Mouse (Mus musculus) ES-Bruce4 (cell line): Measurements from ENCODE around the gene Gm20379.

Experiments
- CTCF ChIP-seq: IDR thresholded peaks from one replicate; pipeline ENCODE4 v1.8.1; 2011; ENCODE audit warnings: low read depth, low read length
- EP300 ChIP-seq: IDR thresholded peaks from 2 replicates; pipeline ENCODE4 v1.6.1; 2011; ENCODE audit warnings: low read depth, low read length; ENCODE audit not compliant: insufficient read depth

DNA sequence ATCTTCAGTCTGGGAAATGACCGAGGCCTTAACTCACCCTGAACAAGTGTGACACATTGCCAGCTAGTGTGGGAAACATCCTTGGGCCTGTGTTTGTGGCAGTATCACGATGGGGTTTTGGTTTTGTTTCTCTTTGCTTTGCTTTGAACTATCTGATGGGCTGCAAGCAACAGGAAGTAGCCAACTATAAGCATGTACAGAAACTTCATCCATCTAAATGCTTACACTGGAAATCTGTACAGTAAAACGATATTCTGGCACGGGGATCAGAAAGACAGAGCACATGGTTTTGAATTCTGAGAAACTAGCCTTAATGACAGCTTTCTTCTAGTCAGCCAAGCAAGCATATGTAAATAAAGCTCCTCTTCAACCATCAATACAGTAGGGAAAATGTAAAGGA lies 48.2 kb downstream of the Gm20379 start:
- no peak for TF ChIP-seq EP300
- no peak for TF ChIP-seq CTCF
